Mouse (Mus musculus): Measurements from ENCODE around the gene Ak5.

- TF ChIP-seq POLR2A (IDR thresholded peaks at IDR 0.05; ENCODE audit: low read depth, low read length), result no peak
- TF ChIP-seq CTCF (conservative IDR thresholded peaks at IDR 0.05; ENCODE audit: insufficient read depth, insufficient read length, low read depth, low read length), result no peak
Observed at GRCm38 (mm10) chr3:152563833-152564232, 104.3 kb downstream of the Ak5 start.
